Mouse (Mus musculus) urinary bladder, postnatal 4 days (tissue): ENCODE measurements around the gene BC029722.
A peak's percentile ranks its signal among the peaks of the same experiment; 100 is the strongest.

Experiments
- DNase-seq, 2 experiments: peaks; one replicate each; pipeline ENCODE4 v3.0.0; 2021 to 2022; ENCODE audit warnings: low spot score in 2 of 2

BC029722 gene

GRCm38 (mm10) chr2:155818596-155819391, 432 bp downstream of the BC029722 start:
- DNase-seq: peak; percentile 92 to 95

GRCm38 (mm10) chr2:155817301-155818245, 1.7 kb downstream of the BC029722 start:
- no peak for DNase-seq

- no peak for DNase-seq
Measured at GRCm38 (mm10) chr2:155816179-155816578, 3.0 kb downstream of the BC029722 start.

GRCm38 (mm10) chr2:155814829-155815228, 4.4 kb downstream of the BC029722 start:
- no peak for DNase-seq

GRCm38 (mm10) chr2:155812637-155813036, 6.6 kb downstream of the BC029722 start:
- DNase-seq: no peak

- DNase-seq: peak in 1 of 2 experiments; percentile 80
Measured at GRCm38 (mm10) chr2:155811821-155812396, 7.3 kb downstream of the BC029722 start.

- DNase-seq: no peak
Measured at GRCm38 (mm10) chr2:155809620-155810019, 9.6 kb downstream of the BC029722 start.

- DNase-seq: no peak
Measured at GRCm38 (mm10) chr2:155807408-155807807, 11.8 kb downstream of the BC029722 start.

GRCm38 (mm10) chr2:155806548-155806947, 12.7 kb downstream of the BC029722 start:
- DNase-seq: no peak

GRCm38 (mm10) chr2:155805925-155806255, 13.3 kb downstream of the BC029722 start:
- DNase-seq: no peak

- DNase-seq: no peak
Measured at GRCm38 (mm10) chr2:155805231-155805924, 13.8 kb downstream of the BC029722 start.

GRCm38 (mm10) chr2:155804053-155804452, 15.2 kb downstream of the BC029722 start:
- DNase-seq: no peak

GRCm38 (mm10) chr2:155802761-155803160, 16.5 kb downstream of the BC029722 start:
- no peak for DNase-seq

GRCm38 (mm10) chr2:155798613-155799012, 20.6 kb downstream of the BC029722 start:
- DNase-seq: no peak

- no peak for DNase-seq
Measured at GRCm38 (mm10) chr2:155794674-155795445, 24.4 kb downstream of the BC029722 start.

- no peak for DNase-seq
Measured at GRCm38 (mm10) chr2:155792899-155793298, 26.3 kb downstream of the BC029722 start.

- DNase-seq: no peak
Measured at GRCm38 (mm10) chr2:155787949-155788931, 31.0 kb downstream of the BC029722 start.

GRCm38 (mm10) chr2:155786905-155787304, 32.3 kb downstream of the BC029722 start:
- DNase-seq: no peak

GRCm38 (mm10) chr2:155784534-155784933, 34.7 kb downstream of the BC029722 start:
- no peak for DNase-seq

- DNase-seq: no peak
Measured at GRCm38 (mm10) chr2:155779506-155779905, 39.7 kb downstream of the BC029722 start.
